Mouse (Mus musculus): Measurements from ENCODE around the gene Ezh1.

GRCm38 (mm10) chr11:101259261-101259712, 33.0 kb upstream of the Ezh1 start:
- TF ChIP-seq GATA1 (IDR thresholded peaks at IDR 0.05; ENCODE audit: low read length) = no peak
- no peak for TF ChIP-seq TAL1 (IDR thresholded peaks at IDR 0.05; ENCODE audit: low read length)

Measured in erythroblast, embryonic 14.5 days (primary cell).